Mouse (Mus musculus) lung, embryonic 15.5 days (tissue): ENCODE data around the gene Spag9. TPM values are rescaled to one million over a fixed set of nuclear protein-coding genes. Genes with fewer than 3 reads are reported as not detected.
"Not testable (repeated sequence)": the region's sequence is repeated elsewhere in the genome, so short reads cannot be mapped to it uniquely, and the experiment has no call there.

Source experiments
- ATAC-seq: fragments of 200-750 bp; cut with Nextera tagmentation; 2 replicates; pipeline ENCODE4 v1.8.0; 2017; ENCODE audit warnings: moderate number of reproducible peaks, borderline replicate concordance; ENCODE audit not compliant: low FRiP score, low TSS enrichment; ENCODE audit errors: extremely low read depth
- H3K27ac ChIP-seq: fragments of 300-500 bp; sonication (generic); 2 replicates; pipeline ENCODE4 v1.5.1; 2015; ENCODE audit warnings: moderate library complexity, mild to moderate bottlenecking, inconsistent platforms
- H3K27me3 ChIP-seq: fragments of 300-500 bp; sonication (generic); 2 replicates; pipeline ENCODE4 v1.6.1; 2015; ENCODE audit warnings: inconsistent platforms
- H3K36me3 ChIP-seq: fragments of 300-500 bp; sonication (generic); 2 replicates; pipeline ENCODE4 v1.6.1; 2015; ENCODE audit warnings: inconsistent platforms
- H3K4me1 ChIP-seq: fragments of 300-500 bp; sonication (generic); 2 replicates; pipeline ENCODE4 v1.6.1; 2015; ENCODE audit warnings: inconsistent platforms
- H3K4me2 ChIP-seq: fragments of 300-500 bp; sonication (generic); 2 replicates; pipeline ENCODE4 v1.6.1; 2015; ENCODE audit warnings: inconsistent platforms, mild to moderate bottlenecking, moderate library complexity
- H3K4me3 ChIP-seq: fragments of 300-500 bp; sonication (generic); 2 replicates; pipeline ENCODE4 v1.5.1; 2015; ENCODE audit warnings: mild to moderate bottlenecking, inconsistent platforms
- H3K9ac ChIP-seq: fragments of 300-500 bp; sonication (generic); 2 replicates; pipeline ENCODE4 v1.6.1; 2015; ENCODE audit warnings: inconsistent platforms
- H3K9me3 ChIP-seq: fragments of 300-500 bp; sonication (generic); 2 replicates; pipeline ENCODE4 v1.6.1; 2016; ENCODE audit warnings: inconsistent platforms
- WGBS: fragments of 180-500 bp; shearing (Covaris S2); methylation state at CpG from one replicate; pipeline ENCODE4 v1.1.7; 2015; 5-methylcytosine and 5-hydroxymethylcytosine counted together
- polyA plus RNA-seq: library from polyadenylated mRNA; unstranded; fragments of >200 nt; fragmentation: Nextera tagmentation; extraction: Ambion mirVana; gene quantifications from 2 replicates; pipeline ENCODE4 v1.2.1, GENCODE M21; 2015

Gene Spag9
- polyA plus RNA-seq, 1 experiment from 2014 or later: 39.4 TPM

- Histone ChIP-seq H3K36me3 (peaks cover 16% of the 10 kb centered on the region; the same call in 1 of the 2 replicates), H3K9ac (no peak overlapping the region), H3K4me2 (no peak overlapping the region), H3K27me3 (no peaks in the 10 kb centered on the region), H3K9me3 (no peaks in the 10 kb centered on the region), H3K27ac (no peak overlapping the region), H3K4me1 (no peaks in the 10 kb centered on the region), H3K4me3 (no peak overlapping the region)
- ATAC-seq: no peak
- 79% methylated on average over 4 of the region's 4 CpGs for WGBS
Measured at GRCm38 (mm10) chr11:94073283-94073682, 77.4 kb downstream of the Spag9 start.

- not testable (repeated sequence) for H3K27me3 ChIP-seq, H3K9ac ChIP-seq, H3K4me3 ChIP-seq, H3K9me3 ChIP-seq, H3K27ac ChIP-seq, ATAC-seq, H3K4me1 ChIP-seq, H3K4me2 ChIP-seq
- H3K36me3 ChIP-seq: peaks cover 56% of the 10 kb centered on the region
- WGBS: 81% methylated on average over 2 of the region's 2 CpGs
Measured at GRCm38 (mm10) chr11:94086966-94087365, 91.1 kb downstream of the Spag9 start.

GRCm38 (mm10) chr11:94090496-94090895, 94.6 kb downstream of the Spag9 start:
- no peak overlapping the region for H3K9ac ChIP-seq

GRCm38 (mm10) chr11:94097489-94097888, 101.6 kb downstream of the Spag9 start:
- ATAC-seq: no peak
- WGBS: 92% methylated on average over 3 of the region's 3 CpGs

More at GRCm38 (mm10) chr11:94090496-94090895, 94.6 kb downstream of the Spag9 start:
- ATAC-seq: no peak
- Histone ChIP-seq H3K9me3 (no peaks in the 10 kb centered on the region), H3K4me3 (no peak overlapping the region), H3K4me2 (no peak overlapping the region), H3K27ac (no peak overlapping the region), H3K4me1 (no peaks in the 10 kb centered on the region), H3K36me3 (peaks cover 57% of the 10 kb centered on the region), H3K27me3 (no peaks in the 10 kb centered on the region)
- WGBS: 82% methylated on average over 4 of the region's 4 CpGs

GRCm38 (mm10) chr11:94098840-94099239, 102.9 kb downstream of the Spag9 start:
- Histone ChIP-seq H3K36me3 (peaks cover 44% of the 10 kb centered on the region; the same call in 1 of the 2 replicates), H3K9ac (no peak overlapping the region), H3K27me3 (no peaks in the 10 kb centered on the region), H3K27ac (no peak overlapping the region), H3K4me1 (no peaks in the 10 kb centered on the region), H3K4me3 (no peak overlapping the region), H3K9me3 (no peaks in the 10 kb centered on the region), H3K4me2 (no peak overlapping the region)
- no peak for ATAC-seq
- WGBS: 93% methylated on average over 5 of the region's 5 CpGs

More at GRCm38 (mm10) chr11:94097489-94097888, 101.6 kb downstream of the Spag9 start:
- no peak overlapping the region for H3K4me3 ChIP-seq
- no peak overlapping the region for H3K27ac ChIP-seq
- H3K4me1 ChIP-seq: no peaks in the 10 kb centered on the region
- no peak overlapping the region for H3K4me2 ChIP-seq
- no peaks in the 10 kb centered on the region for H3K9me3 ChIP-seq
- peaks cover 50% of the 10 kb centered on the region for H3K36me3 ChIP-seq
- H3K9ac ChIP-seq: no peak overlapping the region
- no peaks in the 10 kb centered on the region for H3K27me3 ChIP-seq

GRCm38 (mm10) chr11:94113795-94114194, 117.9 kb downstream of the Spag9 start:
- 77% methylated on average over 2 of the region's 2 CpGs for WGBS
- H3K4me3 ChIP-seq: no peak overlapping the region
- no peak overlapping the region for H3K4me2 ChIP-seq
- no peak for ATAC-seq
- no peak overlapping the region for H3K27ac ChIP-seq
- H3K9ac ChIP-seq: no peak overlapping the region
- peaks cover 32% of the 10 kb centered on the region for H3K36me3 ChIP-seq
- no peaks in the 10 kb centered on the region for H3K27me3 ChIP-seq
- H3K4me1 ChIP-seq: no peaks in the 10 kb centered on the region
- no peaks in the 10 kb centered on the region for H3K9me3 ChIP-seq

GRCm38 (mm10) chr11:94115408-94115807, 119.5 kb downstream of the Spag9 start:
- 95% methylated on average over 5 of the region's 5 CpGs for WGBS
- Histone ChIP-seq H3K9me3 (no peaks in the 10 kb centered on the region), H3K9ac (no peak overlapping the region), H3K27me3 (no peaks in the 10 kb centered on the region), H3K4me2 (no peak overlapping the region), H3K4me1 (no peaks in the 10 kb centered on the region), H3K36me3 (peaks cover 26% of the 10 kb centered on the region), H3K27ac (no peak overlapping the region), H3K4me3 (no peak overlapping the region)
- no peak for ATAC-seq

- Histone ChIP-seq H3K4me3 (no peak overlapping the region), H3K9ac (no peak overlapping the region), H3K4me2 (no peak overlapping the region), H3K27me3 (no peaks in the 10 kb centered on the region), H3K36me3 (peaks cover 34% of the 10 kb centered on the region), H3K27ac (no peak overlapping the region), H3K4me1 (no peaks in the 10 kb centered on the region), H3K9me3 (no peaks in the 10 kb centered on the region)
- 92% methylated on average over 7 of the region's 7 CpGs for WGBS
- ATAC-seq: no peak
Measured at GRCm38 (mm10) chr11:94116655-94117054, 120.8 kb downstream of the Spag9 start.

- no peaks in the 10 kb centered on the region for H3K27me3 ChIP-seq
- no peak overlapping the region for H3K4me2 ChIP-seq
- peaks cover 36% of the 10 kb centered on the region for H3K36me3 ChIP-seq
- no peak overlapping the region for H3K4me3 ChIP-seq
- H3K9me3 ChIP-seq: no peaks in the 10 kb centered on the region
- no peak overlapping the region for H3K27ac ChIP-seq
- ATAC-seq: no peak
- WGBS: 91% methylated on average over 6 of the region's 6 CpGs
- no peak overlapping the region for H3K9ac ChIP-seq
- no peaks in the 10 kb centered on the region for H3K4me1 ChIP-seq
Measured at GRCm38 (mm10) chr11:94117836-94118235, 121.9 kb downstream of the Spag9 start.

- H3K4me3 ChIP-seq: no peak overlapping the region
- no peak for ATAC-seq
- no peak overlapping the region for H3K4me2 ChIP-seq
- no peak overlapping the region for H3K27ac ChIP-seq
- no peaks in the 10 kb centered on the region for H3K4me1 ChIP-seq
- peaks cover 36% of the 10 kb centered on the region for H3K36me3 ChIP-seq
- H3K9ac ChIP-seq: no peak overlapping the region
- no peaks in the 10 kb centered on the region for H3K9me3 ChIP-seq
- H3K27me3 ChIP-seq: no peaks in the 10 kb centered on the region
Measured at GRCm38 (mm10) chr11:94118612-94119011, 122.7 kb downstream of the Spag9 start.

GRCm38 (mm10) chr11:94120690-94121089, 124.8 kb downstream of the Spag9 start:
- H3K4me2 ChIP-seq: no peak overlapping the region
- 84% methylated on average over 3 of the region's 3 CpGs for WGBS
- ATAC-seq: no peak

GRCm38 (mm10) chr11:94121501-94121900, 125.6 kb downstream of the Spag9 start:
- no peak overlapping the region for H3K9ac ChIP-seq
- no peak overlapping the region for H3K4me2 ChIP-seq
- 90% methylated on average over 10 of the region's 10 CpGs for WGBS
- ATAC-seq: no peak
- no peak overlapping the region for H3K27ac ChIP-seq
- no peaks in the 10 kb centered on the region for H3K27me3 ChIP-seq
- H3K36me3 ChIP-seq: peaks cover 35% of the 10 kb centered on the region
- H3K4me1 ChIP-seq: no peaks in the 10 kb centered on the region
- no peaks in the 10 kb centered on the region for H3K9me3 ChIP-seq
- H3K4me3 ChIP-seq: no peak overlapping the region

More at GRCm38 (mm10) chr11:94120690-94121089, 124.8 kb downstream of the Spag9 start:
- no peak overlapping the region for H3K9ac ChIP-seq
- H3K27me3 ChIP-seq: no peaks in the 10 kb centered on the region
- no peaks in the 10 kb centered on the region for H3K9me3 ChIP-seq
- H3K4me1 ChIP-seq: no peaks in the 10 kb centered on the region
- H3K4me3 ChIP-seq: no peak overlapping the region
- peaks cover 39% of the 10 kb centered on the region for H3K36me3 ChIP-seq
- no peak overlapping the region for H3K27ac ChIP-seq
